Mouse (Mus musculus) ovary, postnatal 36 days (tissue): ENCODE results near the gene Tpx2.

ENCODE experiments used
- DNase-seq: peaks from one replicate; pipeline ENCODE4 v3.0.0; 2022; ENCODE audit warnings: low spot score, mixed read lengths

Tpx2 gene

GRCm38 (mm10) chr2:152915453-152915852 lies 67.7 kb downstream of the Tpx2 start:
- DNase-seq, result no peak

- DNase-seq, result no peak
Measured at GRCm38 (mm10) chr2:152916111-152916510, 68.3 kb downstream of the Tpx2 start.

GRCm38 (mm10) chr2:152917671-152918070 lies 69.9 kb downstream of the Tpx2 start:
- no peak for DNase-seq

DNA sequence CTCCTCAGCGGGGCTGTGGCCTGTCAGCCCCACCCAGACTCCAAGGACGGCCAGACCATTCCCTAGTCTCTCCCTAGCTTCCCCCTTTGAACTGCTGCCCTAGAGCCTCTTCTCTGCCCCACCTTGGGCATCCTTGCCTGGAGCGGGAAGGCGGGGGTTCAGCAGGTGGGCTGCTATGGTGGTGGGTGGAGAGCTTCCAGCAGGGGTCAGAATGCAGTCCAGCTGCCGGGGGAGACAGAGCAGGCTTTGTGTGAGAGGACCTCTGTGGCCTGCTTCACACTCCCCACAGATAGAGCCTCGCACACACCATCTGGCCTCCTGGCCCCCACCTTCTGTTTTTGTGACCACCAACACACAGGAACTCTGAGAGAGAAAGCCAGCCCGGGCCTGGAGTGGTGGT lies 74.6 kb downstream of the Tpx2 start:
- DNase-seq, result no peak

- DNase-seq, result no peak
Measured at GRCm38 (mm10) chr2:152923621-152924020, 75.9 kb downstream of the Tpx2 start.

DNA sequence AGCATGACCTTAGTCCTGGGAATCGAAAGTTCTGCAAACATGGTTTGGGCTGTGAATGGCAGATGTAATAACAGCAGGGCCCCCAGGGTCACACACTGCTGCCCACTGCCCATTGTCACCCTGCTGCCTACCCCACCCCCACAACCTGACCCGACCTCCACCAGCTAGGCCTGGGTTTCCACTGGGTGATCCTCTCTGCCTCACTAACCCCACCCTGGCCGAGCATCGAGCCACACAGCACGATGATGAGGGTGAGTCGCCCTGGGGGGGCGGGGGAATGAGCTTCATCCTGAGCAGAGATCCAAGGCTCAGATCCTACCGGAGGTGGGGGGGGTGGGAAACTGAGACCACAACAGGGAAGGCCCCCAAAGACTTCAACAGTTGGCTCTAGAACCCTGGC lies 76.4 kb downstream of the Tpx2 start:
- DNase-seq, result no peak

GRCm38 (mm10) chr2:152924543-152924942 lies 76.8 kb downstream of the Tpx2 start:
- no peak for DNase-seq

DNA sequence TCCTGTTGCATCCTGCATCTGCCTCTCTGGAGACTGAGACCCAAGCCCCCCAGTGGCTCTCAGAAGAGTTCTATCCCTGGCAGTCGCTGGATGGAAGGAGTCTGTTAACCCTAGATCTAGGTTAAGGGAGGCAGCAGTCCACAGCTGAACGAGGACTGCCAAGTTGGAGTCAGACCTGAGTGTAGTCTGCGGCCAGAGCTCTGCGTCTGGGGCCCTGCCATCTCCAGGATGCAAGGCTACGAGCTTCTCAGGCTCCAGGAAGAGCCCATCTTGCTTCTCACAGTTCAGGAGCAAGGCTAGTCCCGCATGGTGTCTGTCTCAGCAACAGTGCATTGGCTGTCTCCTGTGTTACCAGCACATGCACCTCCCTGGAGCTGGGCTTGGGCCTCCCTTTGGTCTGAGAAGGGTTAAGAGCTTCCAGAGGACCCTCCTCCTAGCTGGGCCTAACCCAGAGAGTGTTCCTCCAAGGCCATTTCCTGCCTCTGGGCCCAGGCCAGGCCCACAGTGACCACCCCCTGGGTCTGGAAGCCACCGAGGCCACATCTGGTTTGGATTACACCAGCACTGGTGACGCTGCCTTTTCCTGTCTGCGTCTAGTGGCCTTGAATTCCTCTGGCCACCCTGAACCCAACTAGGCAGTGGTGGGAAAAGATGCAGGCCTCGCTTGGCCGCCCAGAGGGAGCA lies 77.6 kb downstream of the Tpx2 start:
- DNase-seq, result peak; percentile 61

GRCm38 (mm10) chr2:152926896-152927295 lies 79.1 kb downstream of the Tpx2 start:
- no peak for DNase-seq

GRCm38 (mm10) chr2:152927371-152927770 lies 79.6 kb downstream of the Tpx2 start:
- DNase-seq, result no peak

- DNase-seq, result peak; percentile 32
Measured at GRCm38 (mm10) chr2:152928219-152928987, 80.6 kb downstream of the Tpx2 start.

DNA sequence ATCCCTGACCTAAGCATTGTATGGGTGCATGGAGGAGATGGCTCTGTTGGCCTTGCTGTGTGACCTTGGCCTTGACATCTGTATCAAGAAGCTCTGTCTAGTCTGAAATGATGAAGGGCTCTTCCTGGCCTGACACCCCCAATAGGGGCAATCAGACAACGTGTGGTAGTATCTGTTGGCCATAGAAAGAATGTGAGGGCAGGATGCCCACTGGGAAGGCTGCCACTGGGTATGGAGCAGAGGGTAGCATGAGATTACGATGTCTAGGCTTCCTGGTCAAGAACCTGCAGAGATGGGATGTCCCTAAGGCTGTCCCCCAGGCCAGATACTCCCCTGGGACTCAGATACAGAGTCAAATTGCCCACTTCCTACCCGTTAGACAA lies 81.2 kb downstream of the Tpx2 start:
- no peak for DNase-seq

- DNase-seq, result no peak
Measured at GRCm38 (mm10) chr2:152930276-152930675, 82.5 kb downstream of the Tpx2 start.

GRCm38 (mm10) chr2:152931456-152932160 lies 83.8 kb downstream of the Tpx2 start:
- no peak for DNase-seq

GRCm38 (mm10) chr2:152933048-152933447 lies 85.3 kb downstream of the Tpx2 start, which contains the start of gene Foxs1:
Gene Foxs1, minus strand, starts transcription at chr2:152933208.
- DNase-seq, result peak; percentile 48

- peak; percentile 60 for DNase-seq
Measured at GRCm38 (mm10) chr2:152933614-152934013, 85.8 kb downstream of the Tpx2 start.

DNA sequence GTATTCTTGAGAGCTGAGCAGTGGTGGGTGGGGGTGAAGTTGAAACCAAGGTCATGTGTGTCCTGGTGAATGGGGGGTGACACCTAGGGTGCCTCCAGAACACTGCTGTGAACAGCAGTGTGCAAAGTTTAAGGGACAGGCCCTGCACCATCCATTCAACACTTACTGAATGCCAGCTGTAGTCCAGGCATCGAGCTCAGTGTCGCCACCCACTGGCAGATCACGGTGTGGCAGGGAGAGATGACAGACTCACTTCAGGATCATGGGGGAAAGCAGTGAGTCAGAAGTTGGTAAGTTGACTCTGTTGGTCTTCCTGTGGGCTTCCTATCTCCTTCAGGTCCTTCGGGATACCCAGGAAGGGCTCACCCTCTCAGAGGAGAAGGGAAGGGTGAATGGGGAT lies 92.1 kb downstream of the Tpx2 start:
- no peak for DNase-seq

DNA sequence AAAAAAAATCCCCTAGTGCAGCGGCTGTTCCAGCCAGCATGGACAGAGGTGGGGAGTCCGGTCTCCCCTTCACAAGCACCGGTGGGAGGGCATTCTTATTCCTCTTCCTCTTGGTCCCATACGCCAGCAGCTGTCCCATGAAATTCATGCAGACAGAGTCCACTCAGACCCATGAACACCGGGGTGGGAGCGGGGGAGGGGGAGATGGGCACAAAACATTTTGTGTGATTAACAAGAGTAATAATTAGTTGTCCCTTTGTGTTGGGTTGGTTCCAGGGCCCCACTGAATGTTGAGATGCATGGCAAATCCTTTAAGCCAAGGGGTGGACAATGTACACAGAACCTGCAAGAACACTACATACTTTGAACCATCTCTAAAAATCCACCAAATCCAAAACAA lies 93.3 kb downstream of the Tpx2 start:
- no peak for DNase-seq

- no peak for DNase-seq
Measured at GRCm38 (mm10) chr2:152941776-152942175, 94.0 kb downstream of the Tpx2 start.

DNA sequence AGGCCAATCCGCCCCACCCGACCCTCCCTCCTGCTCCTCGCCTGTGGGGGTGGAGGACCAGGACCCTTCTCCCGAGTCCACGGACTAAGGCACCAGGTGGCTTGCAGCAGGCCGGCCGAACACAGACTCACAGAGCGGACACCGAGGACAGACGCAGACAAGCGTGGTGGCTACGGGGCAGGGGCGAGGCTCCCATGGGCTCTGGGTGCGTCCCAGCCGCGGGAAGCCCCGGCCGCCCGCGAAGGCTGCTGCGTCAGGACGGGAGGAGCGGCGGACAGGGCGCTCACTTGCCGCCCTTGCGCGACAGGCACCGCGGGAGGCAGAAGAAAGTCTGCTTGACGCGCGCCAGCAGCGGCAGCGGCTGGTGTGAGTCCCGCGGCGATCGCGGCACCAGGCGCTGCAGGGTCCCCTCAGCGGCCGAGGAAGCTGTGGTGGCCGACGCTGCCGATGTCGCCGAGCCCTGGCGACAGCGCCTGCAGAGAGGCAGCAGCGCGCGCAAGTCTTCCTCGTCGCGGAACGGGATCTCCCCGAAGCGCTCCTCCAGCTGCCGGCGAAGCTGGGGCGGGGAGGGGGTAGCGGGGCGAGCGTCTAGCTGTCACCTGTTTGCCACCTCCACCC lies 95.2 kb downstream of the Tpx2 start:
- DNase-seq, result no peak

- no peak for DNase-seq
Measured at GRCm38 (mm10) chr2:152943568-152943967, 95.8 kb downstream of the Tpx2 start.

DNA sequence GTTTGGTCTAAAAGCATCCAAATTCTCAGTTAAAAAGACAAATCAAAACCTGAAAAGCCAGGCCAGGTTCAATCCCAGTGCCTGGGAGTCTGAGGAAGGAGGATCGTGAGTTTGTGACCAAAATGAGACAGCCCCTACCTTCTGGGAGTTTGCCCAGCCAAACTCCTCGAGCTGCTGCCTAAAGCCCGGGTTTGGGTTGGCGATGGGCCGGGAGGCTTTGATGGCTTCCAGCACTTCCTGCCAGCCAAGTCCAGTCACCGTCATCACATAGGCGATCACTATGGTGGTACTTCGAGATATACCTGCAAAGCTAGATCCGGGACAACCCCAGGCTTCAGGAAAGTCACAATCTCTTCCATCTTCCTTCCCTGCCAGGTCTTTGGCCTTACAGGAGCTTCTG lies 96.2 kb downstream of the Tpx2 start:
- no peak for DNase-seq
